Mouse (Mus musculus) heart, postnatal 0 days (tissue): ENCODE data around the gene A930002H24Rik.
"Not testable (repeated sequence)": the region's sequence is repeated elsewhere in the genome, so short reads cannot be mapped to it uniquely, and the experiment has no call there.

ENCODE experiments used
- CTCF ChIP-seq: IDR thresholded peaks from 2 replicates; pipeline ENCODE4 v1.5.1; 2016; ENCODE audit warnings: antibody characterized with exemption, control low read depth, low read depth
- EP300 ChIP-seq: IDR thresholded peaks from 2 replicates; pipeline ENCODE4 v1.6.1; 2016; ENCODE audit warnings: antibody characterized with exemption, low read depth

- not testable (repeated sequence) for TF ChIP-seq EP300, CTCF
These were observed 17.8 kb downstream of the A930002H24Rik start for GRCm38 (mm10) chr17:63845766-63846165.
